Mouse (Mus musculus): ENCODE results near the gene St6galnac3.
"Not testable (repeated sequence)": the region's sequence is repeated elsewhere in the genome, so short reads cannot be mapped to it uniquely, and the experiment has no call there.

Gene St6galnac3

DNA sequence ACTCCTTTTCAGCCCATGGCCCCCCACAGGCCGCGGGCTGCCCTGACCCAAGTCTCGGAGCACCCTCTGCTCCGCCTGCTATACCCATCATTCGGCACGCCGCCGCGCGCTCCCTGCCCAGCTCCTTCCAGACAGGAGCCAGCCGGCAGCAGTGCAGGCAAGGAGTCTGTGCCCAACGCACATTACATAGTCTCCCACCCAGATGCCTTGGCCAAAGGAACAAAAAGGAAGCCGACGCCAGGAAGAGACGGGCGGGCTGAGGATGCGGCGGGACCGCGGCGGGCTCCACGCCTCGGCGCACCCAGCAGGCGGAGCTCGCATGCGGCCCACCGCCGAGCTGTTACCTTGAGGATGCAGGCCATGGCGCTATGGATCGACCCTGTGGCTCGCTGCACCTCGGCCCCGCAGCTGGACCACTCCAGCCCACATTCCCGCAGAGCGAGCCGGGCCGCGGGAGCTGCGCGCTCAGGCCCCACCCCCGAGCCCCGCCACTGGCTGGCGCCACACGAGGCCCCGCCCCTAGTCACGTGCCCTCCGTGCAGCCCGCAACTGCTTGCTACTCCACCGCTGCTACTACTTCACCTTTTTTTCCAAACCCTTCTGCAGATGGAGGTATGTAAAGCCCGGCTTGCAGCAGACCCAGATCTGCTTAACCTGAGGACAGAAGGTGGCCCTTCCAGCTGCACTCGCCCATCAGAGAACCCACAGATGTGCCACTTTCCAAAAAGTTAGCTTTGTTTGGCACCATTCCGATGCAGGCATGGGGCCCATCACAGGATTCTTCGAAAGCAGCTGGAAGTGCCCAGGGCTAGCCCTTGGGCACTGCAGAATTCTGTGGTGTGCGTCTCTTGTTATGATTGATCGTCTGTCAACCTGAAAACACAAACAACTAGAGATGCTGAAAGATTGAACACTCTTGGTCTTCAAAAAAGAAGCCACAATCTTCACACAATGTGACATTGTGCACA lies at the start of gene St6galnac3:
TSS of gene St6galnac3 (minus strand) at position 474 of the 968 bp plus-strand sequence.
- peak; percentile 93 for DNase-seq (ENCODE audit: low spot score)

- no peak for DNase-seq (ENCODE audit: low spot score)
These were observed 49.6 kb upstream of the St6galnac3 start for GRCm38 (mm10) chr3:153774568-153774967.

GRCm38 (mm10) chr3:153771479-153771878 lies 46.5 kb upstream of the St6galnac3 start:
- DNase-seq (ENCODE audit: low spot score): no peak

GRCm38 (mm10) chr3:153770573-153770972 lies 45.6 kb upstream of the St6galnac3 start:
- no peak for DNase-seq (ENCODE audit: low spot score)

GRCm38 (mm10) chr3:153769220-153769619 lies 44.2 kb upstream of the St6galnac3 start:
- DNase-seq (ENCODE audit: low spot score): no peak

- no peak for DNase-seq (ENCODE audit: low spot score)
These were observed 40.2 kb upstream of the St6galnac3 start for GRCm38 (mm10) chr3:153765171-153765570.

GRCm38 (mm10) chr3:153764760-153765159 lies 39.8 kb upstream of the St6galnac3 start:
- DNase-seq (ENCODE audit: low spot score): peak; percentile 76

DNA sequence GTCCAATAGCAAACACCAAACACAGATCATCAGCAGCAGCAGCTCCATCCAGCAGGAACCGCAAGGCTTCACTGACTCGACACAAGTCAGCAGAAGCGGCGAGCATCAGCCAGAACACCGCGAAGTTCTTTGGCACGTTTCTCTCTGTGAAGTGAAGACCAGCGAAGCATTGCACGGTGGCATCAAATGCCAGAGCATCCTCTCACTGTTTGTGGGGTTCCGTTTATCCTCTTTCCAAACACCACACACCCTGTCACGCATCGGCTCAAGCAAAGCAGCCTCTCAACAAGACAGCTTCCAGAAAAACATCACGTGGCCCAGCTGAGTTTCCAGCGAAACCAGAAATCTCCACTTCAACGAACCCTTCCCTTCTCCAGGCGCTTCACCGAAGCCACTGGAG lies 36.2 kb upstream of the St6galnac3 start:
- no peak for DNase-seq (ENCODE audit: low spot score)

GRCm38 (mm10) chr3:153759269-153759668 lies 34.3 kb upstream of the St6galnac3 start:
- DNase-seq (ENCODE audit: low spot score): no peak

GRCm38 (mm10) chr3:153756500-153756996 lies 31.6 kb upstream of the St6galnac3 start:
- DNase-seq (ENCODE audit: low spot score): no peak

DNA sequence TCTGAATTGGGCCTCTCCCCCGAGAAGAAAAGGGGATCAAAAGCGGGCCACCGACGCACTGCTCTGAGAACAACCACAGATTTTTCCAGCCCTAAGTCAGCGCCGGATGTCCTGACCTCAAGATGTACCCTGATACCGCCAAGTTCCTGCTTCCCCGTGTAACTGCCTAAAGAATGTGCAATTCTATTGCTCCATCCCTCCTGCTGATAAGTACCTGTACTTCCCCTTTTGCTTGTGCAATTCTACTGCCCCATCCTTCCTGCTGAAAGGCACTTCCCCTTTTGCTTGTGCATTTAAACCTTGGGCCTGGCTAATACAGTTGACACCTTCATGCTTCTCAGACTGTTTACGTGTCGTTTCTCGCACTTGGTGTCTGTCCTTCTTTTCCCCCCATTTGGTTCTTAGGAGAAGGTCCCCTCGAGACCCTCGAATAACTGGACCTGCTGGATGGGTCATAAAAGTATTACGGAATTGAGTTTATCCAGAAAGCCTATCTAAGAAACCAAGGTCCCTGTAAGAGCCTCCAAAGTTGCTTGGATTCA lies 30.9 kb upstream of the St6galnac3 start:
- not testable (repeated sequence) for DNase-seq (ENCODE audit: low spot score)

GRCm38 (mm10) chr3:153751435-153751834 lies 26.5 kb upstream of the St6galnac3 start:
- DNase-seq (ENCODE audit: low spot score): no peak

DNA sequence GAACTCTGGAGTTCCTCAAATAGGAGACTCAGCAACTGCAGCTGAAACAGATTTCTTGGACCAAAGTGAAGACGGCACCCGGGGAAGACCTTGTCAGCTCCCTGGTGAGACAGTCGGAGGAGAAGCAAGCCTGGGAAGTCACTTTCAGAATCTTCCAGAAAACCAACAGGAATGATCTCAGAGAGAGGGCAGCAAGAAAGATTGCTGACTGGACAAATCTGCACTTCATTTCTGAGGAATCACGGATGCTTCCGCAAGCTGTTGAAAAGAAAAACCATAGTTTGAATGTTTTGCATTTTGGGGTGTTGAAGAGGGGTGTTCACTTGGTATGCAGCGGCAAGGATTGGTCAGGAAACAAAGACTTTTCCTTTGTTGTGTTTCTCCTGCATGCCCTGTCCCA lies 24.4 kb upstream of the St6galnac3 start:
- DNase-seq (ENCODE audit: low spot score): no peak

- DNase-seq (ENCODE audit: low spot score): no peak
These were observed 23.3 kb upstream of the St6galnac3 start for GRCm38 (mm10) chr3:153748293-153748692.

DNA sequence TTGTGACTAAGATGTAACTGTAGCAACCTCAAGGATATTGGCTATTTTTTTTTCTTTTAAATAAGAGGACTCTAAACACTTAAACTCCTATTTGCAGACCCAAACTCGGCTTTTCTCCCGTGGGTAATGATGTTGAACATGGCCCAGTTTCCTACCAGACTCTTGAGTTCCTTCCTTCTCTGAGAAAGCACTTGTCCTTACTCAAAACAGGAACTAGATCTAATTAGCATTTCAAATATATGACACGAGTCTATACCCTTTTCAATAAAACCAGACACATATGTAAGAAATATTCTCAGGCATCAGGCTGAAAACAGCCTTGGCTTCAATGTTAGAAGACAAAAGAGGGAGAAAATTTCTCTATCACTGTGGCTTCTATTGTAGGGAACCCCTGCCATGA lies 20.1 kb upstream of the St6galnac3 start:
- DNase-seq (ENCODE audit: low spot score): no peak

- DNase-seq (ENCODE audit: low spot score): no peak
These were observed 19.5 kb upstream of the St6galnac3 start for GRCm38 (mm10) chr3:153744447-153744846.

- no peak for DNase-seq (ENCODE audit: low spot score)
These were observed 16.8 kb upstream of the St6galnac3 start for GRCm38 (mm10) chr3:153741800-153742199.

GRCm38 (mm10) chr3:153739351-153739750 lies 14.4 kb upstream of the St6galnac3 start:
- no peak for DNase-seq (ENCODE audit: low spot score)

DNA sequence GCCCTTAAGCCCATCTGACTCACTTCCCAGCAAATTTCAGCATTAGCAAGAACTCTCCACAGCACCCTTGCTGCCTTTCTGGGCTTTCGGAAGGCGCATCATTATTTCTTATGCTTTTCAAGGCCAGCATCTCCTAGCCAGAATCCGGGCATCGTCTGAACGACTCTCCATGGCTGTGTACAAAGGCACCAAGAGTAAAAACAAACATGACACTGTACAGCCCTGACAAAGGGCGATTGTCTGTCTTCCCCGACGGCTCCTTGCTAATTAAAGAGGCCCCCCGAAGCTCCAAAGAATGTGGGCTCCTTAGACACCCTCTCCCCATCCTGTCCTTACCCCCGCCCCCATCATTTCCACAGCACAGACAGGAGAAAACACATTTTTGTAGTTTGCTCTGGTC lies 13.4 kb upstream of the St6galnac3 start:
- no peak for DNase-seq (ENCODE audit: low spot score)

DNA sequence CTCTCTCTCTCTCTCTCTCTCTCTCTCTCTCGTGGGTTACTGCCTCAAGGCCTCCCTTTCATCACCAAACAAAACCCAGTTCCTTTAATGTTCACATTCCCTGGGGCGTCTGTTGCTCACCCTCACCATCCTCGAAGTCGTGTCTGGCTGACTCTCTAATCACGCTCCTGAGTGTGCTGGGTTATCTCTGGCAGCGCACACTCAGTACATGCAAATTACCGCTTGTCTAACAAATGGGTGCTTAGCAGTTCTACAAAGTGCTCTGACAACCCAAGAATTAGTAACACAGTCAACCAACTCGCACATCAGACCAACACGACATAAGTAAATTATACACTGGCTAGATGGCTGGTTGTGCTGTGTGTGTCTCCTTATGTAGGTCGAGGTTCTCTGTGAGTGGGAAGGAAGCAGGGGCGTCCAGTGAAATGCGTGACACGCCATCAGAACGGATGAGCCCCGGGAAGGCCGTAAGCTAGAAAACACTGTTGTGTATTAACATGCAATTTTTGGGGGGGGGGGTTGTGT lies 11.8 kb upstream of the St6galnac3 start:
- no peak for DNase-seq (ENCODE audit: low spot score)

GRCm38 (mm10) chr3:153735796-153736549 lies 11.0 kb upstream of the St6galnac3 start:
- no peak for DNase-seq (ENCODE audit: low spot score)

DNA sequence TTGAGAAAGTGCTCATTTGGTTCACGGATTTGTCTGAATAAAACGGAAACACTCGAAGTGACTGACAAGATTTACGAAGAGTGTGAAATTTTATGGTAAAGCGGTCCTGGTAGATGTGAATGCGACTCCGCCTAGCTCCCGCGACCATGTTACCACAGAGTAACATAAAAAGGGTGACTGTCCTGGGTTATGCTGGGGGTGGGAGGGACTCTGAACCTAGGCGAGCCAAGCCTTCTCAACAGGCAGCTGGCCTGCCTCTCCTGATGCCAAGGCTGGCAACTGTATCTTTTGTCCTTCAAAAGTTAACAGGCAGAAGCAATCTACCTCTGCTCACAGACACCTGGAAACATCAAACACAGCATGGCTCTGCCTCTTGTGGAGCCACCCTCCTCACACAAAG lies 9.8 kb upstream of the St6galnac3 start:
- no peak for DNase-seq (ENCODE audit: low spot score)
